Mouse (Mus musculus) gastrocnemius, postnatal 36 days (tissue): ENCODE measurements at regions not wholly inside any gene's neighbourhood (a gene's known extent, or its start where the extent isn't known, plus 50 kb on each side); places are given as distances from the start of the nearest gene placed in this dataset.
A peak's percentile ranks its signal among the peaks of the same experiment; 100 is the strongest.

Source experiments
- DNase-seq, 2 experiments: peaks; one replicate each; pipeline ENCODE4 v3.0.0; 2022
- intact Hi-C: fragments of 180-260 bp; cut with DNase I; formaldehyde crosslinking; loops from one replicate; pipeline ENCODE4 v1.15.1; 2025

DNA sequence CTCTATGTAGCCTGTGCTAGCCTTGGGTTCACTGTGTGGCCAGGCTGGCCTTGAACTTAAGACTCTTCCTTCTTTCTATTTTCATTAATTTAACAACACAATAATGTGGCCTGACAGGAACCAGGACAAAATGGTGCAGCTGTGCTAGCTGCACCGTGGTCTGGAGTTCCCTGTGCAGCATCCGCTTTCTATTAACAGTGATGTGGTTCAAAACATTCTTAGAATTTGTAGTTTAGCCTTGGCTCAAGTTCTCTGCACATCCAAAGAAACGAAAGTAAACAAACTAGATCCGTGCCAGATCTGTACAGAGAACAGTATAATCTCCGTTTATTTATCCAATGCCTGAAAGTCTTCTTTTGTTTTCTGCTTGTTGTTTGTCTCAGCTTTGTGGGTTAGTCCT is 88.5 kb downstream of the Irx1 start:
- no peak for DNase-seq

DNA sequence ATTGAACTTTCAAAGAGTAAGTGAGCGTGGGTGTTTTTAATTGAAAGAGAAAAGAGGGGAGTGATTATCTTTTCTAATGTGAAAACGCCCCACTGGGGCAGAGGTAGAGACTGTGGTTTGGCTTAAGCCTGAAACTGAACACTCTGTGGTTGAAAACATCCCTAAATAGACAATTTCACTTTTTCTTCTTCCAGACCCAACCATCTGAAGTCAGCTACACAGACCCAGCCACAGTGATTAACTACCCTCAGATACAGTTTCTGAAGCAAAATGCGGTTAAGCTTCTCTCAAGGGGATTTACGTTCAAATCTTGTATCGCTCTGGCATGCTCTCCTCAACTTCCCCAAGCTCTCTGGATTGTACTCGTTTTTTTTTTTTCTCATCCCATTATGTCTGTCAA is 94.8 kb downstream of the Irx1 start:
- DNase-seq, result no peak
- intact Hi-C loops, result no loop called here

More for the DNA sequence above, 88.5 kb downstream of the Irx1 start:
- intact Hi-C loops, result no loop called here

DNA sequence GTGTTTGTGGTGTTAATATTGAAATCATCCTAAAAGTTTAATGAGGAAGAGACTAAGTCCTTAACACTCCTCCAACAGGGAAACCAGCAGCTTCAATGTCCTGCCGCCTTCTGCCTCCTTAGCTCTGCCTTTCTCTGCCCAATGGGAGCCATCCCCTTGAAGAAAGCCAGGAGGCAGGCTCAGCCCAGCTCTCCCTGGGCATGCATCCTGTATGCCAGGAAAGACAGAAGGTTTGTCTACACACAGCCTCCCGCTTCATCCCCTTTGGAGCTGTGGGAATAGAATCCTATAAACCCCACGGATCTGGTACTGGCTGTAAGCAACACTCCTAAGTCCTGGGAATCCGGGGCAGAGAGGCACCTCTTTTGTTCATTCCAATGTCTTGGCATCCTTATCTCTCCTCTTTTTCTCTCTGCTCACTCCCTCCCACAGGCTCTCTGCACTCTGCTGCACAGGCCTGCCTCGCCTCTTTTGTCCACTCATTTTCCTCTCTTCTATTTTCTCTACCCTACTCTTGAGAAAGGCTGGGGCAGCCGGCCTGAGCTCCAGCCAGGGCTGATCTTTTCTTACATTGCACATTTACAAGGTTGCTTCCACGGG is 110.0 kb downstream of the Irx1 start:
- intact Hi-C loops, result no loop called here
- no peak for DNase-seq

DNA sequence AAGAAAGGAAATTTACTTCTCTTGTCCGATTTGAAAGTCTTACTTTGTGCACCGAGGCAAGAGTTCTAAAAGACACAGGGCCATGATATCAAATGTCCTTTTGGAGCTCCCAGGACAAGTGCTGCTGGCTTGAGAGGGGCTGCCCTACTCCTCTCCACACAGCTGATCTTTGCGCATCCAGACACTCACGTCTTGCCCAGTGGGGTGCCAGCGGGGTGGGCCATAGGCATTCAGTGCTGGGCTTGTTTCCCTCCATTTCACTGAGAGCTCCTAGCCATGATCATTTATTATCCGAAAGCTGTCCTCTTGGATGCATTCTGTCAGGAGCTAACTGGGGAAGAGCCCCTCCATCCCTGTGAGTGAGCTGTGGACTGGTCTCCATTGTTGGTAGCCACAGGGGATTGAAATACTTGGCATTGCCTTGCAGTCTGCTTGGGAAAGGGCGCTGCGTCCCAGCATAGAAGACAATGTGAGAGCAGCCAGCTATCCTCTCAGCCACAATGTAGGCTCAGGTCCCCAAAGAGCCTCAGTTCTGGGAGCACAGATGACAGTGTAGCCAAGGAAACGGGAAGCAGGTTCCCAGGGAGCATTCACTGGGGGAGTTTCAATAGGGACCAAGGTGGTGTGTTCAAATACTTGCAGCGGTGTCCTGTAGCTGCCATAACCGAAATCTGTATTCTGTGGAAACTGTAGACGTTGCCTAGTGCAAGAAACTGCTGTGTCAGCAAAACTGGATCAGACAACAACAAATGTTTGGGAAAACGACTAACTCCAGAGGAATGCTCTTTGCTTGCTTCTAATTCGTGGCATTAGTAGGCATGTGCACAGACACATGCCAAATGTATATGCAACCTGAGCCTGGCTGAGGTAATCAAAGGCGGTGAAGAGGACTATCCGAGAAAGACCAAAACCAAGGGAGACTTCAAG is 159.2 kb downstream of the Irx1 start:
- DNase-seq, result no peak
- intact Hi-C loops, result no loop called here

DNA sequence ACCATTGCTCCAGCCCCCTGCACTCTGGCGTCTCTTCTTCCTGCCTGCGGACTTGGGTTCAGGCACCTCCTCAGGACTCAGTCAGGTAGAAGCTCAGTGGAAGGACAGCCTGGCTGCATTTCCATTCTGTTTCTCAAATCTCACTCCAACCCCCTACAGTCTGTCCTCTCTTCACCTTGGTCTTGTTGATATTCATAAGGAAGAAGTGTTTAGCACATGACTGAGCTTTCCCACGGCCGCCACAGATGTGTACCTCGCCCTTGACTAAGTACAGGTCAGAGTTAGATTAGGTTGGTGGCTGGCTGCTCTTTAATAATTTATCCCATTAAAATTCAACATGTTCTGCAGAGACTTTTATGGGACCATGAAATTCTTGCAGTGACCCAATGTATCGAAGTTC is 165.2 kb downstream of the Irx1 start:
- intact Hi-C loops, result no loop called here

DNA sequence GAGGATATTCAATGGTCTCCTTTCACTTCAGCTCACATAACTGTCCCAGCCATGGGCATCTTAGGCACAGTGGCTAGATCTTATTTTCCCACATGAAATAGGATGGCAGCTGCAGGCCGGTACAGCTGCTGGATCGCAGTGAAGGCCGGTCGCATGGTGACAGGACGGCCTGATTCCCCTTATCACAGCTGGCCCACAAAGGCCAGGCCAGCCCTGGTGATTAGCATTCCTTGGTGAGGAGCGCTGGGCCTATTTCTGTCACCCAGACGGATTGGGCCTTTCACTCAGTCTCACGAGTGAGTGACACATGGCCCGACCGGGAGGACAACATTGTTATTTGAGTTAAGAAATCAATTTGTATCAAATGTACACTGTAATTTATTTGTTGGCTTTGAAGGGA is 178.8 kb downstream of the Irx1 start:
- intact Hi-C loops, result no loop called here
- no peak for DNase-seq

More for the DNA sequence above, 165.2 kb downstream of the Irx1 start:
- DNase-seq, result no peak

DNA sequence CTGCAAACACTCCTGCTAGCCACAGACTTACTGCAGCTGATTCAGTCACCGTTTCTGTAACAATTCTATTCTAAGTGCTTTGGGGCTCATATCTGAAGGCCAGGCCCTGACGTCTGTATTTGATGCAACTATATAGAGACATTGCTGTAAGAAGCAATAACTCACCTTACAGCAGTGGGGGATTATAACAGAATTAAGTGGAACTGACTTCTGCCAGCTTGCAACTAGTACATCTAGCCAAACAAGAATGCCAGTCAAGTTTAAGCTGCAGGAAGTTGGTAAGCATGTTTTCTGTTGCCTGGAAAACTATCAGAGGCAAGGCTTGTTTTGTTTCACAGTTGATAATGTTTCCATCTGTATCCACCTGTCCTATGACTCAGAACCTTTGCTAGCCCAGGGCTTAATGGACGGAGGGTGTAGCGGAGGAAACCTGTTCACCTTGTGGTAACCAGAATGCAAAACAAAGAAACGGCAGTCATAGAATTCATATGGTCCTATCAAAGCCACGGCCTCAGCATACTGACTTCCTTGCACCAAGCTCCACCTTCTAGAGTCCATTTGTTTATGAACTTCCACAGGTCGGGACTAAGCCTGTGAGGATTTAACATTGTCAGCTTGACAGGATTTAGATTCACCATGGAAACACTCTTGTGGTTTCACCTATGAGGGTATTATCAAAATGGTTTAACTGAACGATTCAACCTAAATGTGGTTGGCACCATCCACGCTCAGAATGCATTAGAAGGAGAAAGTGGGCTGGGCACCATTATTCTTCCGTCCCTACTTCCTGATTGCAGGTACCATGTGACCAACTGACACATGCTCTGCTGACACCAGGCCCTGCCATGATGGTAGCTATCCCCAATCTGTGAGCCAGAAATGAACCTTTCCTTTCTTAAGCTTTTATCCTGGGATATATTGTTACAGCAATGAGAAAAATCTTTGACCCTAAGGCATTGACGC is 216.2 kb downstream of the Irx1 start:
- DNase-seq, result no peak
- intact Hi-C loops, result no loop called here

DNA sequence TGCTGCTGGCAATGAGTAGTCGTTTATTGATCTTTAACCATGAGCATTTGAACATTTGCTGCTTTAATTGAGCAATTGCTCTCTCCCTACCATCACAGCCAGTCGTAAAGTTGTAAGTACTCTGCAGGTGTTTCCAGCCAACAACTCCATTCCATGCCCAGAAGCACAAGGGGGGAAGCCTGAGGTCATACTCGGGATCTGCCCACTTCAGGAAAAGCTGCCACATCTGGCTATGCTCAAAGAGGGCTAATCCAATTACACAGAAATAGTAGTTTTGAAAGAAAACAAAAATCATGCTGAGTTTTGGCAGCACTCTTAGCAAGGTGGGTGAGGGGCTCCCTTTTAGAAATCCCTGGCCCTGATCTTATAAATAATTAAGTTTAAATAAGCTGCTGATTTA is 217.0 kb downstream of the Irx1 start:
- DNase-seq, result no peak
- intact Hi-C loops, result no loop called here

DNA sequence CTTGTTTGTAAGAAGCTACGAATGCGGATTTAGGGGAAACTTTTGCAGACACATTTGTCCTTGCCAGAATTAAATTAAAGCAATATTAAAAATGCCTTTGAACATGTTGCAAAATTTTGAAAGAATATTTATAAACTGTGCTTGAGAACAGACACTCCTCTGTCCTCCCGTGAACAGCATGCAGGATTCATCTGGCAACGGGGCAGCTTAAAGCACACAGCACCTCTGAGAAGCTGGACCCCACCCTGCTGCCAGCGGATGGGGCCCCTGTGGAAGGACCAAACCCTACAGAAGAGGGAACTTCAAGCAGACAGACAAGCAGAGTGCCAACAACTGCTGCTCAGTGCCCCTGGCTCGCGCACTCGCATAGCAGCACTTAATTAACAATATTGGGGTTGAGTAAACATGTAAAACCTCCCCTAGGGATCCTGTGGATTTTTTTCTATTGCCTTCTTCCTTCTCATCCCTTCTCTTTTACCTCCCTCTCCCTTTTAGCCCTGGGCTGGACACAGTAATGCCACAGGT is 226.6 kb downstream of the Irx1 start:
- DNase-seq, result no peak
- intact Hi-C loops, result no loop called here

DNA sequence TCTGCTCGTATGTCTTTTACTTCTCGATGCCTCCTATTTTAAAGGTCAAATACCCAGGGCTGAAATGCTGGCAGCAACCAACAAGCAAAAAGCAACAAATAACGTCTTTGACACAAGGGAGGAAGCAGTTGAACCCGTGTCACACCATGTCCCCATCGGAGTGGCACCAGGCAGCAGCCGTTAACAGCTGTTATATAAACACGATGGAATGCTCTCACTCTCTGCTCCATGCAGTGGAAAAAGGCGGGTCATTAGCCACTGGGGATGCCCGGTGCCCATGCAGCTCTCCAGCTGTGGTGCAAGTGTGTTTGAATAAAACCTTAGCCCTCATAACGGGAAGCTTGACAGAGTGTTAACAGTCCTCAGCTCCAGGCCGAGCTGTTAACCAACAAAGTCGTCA is 229.3 kb downstream of the Irx1 start:
- intact Hi-C loops, result no loop called here
- no peak for DNase-seq

DNA sequence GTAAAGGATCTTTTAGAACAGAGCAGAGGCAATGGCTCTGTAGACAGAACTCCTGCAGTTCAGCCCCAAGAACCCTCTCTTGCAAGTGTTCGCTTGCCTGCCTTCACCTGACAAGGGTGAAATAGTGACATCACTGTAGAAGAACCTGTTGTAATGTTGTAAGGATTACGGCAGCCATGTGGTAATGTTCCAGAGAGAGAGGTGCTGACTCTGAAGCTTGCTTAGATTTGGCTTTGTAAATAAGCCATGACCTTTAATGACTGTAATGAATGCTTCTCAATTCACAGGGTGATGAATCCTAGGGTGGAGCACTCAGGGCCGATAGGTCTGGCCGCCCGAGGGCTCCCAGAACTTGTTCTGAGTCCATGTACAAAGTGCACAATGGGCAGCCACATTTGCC is 230.2 kb downstream of the Irx1 start:
- no peak for DNase-seq
- intact Hi-C loops, result no loop called here

DNA sequence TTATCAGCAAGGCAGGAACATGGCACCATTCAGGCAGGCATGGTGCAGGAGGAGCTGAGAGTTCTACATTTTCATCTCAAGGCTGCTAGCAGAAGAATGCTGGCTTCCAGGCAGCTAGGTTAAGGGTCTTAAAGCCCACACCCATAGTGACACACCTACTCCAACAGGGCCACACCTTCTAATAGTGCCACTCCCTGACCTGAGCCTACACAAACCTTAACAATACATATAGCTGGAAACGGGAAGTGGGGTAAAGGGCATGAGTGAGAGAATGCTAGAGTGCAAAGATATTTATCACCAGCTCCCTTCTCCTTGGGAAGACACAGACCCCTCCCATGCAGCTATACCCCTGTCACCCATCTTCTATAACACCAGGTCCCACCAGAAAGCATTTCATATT is 230.6 kb downstream of the Irx1 start:
- DNase-seq, result no peak
- intact Hi-C loops, result no loop called here

DNA sequence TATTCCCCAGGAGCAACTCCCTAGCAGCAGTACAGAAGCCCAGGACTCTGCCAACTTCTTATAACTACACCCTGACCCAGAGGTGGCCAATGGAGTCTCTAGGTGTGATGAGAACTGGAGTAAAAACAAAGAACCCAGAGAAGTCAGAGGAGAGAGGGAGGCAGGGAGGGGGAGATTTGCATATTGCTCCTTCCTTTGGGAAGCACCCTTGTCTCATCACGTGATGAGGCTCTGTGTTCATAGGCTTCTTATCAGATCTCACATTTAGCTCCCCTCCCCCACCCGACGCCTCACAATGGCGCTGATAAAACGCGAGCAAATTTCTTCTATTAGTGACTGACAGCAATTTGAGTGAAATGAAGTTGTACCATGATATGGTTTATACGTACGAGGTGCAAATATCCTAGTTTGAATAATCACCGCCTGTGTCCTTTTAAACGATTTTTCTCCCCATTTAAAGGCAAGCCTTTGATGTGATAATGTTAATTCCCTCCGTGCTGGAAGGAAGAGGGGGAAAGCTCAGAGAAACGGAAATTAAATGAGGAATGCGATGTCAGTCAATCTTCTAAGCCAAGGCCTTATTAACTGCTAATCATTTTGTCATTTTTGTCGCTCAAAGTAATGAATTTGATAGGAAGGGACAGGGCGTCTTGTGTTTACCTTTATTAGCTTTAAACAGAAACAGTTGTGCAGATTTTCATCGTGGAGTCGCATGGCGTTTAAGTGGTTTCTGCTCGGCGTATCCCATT is 273.3 kb downstream of the Irx1 start:
- no peak for DNase-seq
- intact Hi-C loops, result no loop called here

DNA sequence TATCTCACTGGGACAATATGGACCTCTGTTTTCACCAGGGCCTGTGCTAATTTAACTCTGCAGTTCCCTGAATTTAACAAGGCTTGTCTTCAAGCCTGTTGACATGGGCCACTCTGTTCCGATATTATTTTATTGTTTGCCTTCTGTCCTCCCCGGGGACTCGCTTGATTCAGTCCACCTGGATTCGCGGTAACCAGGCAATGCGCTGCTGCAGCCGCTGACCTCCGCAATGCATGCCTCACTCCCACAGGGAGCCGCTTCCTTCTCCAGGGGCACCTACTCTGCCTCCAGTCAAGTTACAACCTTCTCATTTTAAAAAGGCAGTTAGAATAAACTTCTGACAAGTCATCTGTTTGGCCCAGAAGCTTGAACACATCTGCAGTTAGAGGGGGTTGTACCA is 274.3 kb downstream of the Irx1 start:
- no peak for DNase-seq
- intact Hi-C loops, result no loop called here

DNA sequence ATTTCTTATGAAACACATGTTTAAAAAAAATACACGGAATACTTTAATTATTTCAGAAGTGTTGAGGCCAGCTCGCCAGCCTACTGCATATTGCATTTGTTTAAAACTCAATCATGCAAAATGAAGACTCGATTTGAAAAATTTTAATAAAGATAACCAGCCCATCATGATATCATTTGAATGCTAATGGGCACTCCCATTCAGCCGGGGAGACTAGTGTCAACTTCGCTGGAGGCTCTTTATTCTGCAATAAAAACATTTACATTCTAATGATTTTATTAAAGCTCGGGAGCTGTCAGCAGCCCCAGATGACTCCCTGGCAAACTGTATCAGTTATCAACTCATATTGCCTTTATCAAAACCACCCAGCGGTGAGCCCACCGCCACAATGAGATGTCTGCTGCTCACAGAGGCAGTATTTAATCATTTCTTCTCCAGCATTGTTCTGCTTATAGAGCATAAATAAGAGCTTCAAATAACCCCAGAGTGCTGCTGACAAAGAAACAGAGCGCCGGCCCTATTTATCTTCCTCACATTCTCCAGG is 287.4 kb downstream of the Irx1 start:
- intact Hi-C loops, result no loop called here
- DNase-seq, result no peak

DNA sequence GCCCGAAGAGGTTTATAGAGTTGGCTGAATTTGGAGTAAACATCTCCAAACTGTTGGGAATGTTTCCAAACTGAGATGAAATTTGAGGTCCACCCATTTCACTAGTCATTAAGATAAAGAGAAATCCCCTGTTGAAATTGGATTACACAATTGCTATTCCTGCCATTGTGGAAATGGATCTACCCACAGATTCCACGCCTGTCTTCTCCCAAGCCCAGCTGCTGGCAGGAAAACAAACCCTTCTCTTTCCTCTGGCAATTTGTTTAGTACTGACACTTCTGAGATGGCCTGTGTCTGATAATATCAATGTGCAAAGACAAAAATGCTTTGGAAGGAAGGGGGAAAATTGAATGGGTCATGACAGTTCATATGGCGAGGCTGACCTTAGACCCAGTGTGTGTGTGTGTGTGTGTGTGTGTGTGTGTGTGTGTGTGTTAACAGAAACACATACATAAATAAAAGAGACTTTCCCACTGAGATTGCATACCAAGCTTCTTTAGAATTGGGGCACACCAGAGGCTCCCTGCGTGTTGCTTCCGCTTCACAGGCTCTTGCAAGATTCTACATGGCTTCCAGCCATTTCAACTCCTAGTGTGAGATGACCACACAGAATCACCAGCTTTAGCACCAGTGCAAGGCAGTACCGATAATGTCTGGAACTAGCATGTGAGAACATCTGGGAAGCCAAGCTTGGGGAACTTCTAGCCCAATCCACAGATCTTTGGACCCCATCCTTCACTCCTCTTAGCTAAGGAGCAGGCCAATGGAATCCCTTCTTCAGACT is 293.4 kb downstream of the Irx1 start:
- intact Hi-C loops, result no loop called here

DNA sequence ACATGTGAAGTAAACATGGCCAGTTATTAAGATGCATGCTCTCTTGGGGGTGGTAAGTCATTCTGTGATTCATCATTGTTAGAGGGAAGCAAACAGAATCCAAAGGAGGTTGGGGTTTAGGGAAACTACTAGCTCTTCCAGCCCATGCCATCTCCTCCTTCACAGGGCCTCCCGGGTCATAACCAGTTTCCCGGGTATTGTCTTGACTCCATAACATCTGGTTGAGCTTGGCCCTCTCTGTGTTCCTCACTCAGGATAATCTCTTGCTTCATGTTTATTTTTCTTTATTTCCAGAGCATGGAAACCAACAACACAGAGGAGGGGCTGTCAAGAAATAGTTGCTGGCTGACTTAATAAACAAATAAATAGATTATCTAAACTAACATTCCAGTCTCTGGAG is 295.3 kb downstream of the Irx1 start:
- no peak for DNase-seq
- intact Hi-C loops, result no loop called here

More for the DNA sequence above, 293.4 kb downstream of the Irx1 start:
- peak in 1 of 2 experiments; percentile 13 for DNase-seq

DNA sequence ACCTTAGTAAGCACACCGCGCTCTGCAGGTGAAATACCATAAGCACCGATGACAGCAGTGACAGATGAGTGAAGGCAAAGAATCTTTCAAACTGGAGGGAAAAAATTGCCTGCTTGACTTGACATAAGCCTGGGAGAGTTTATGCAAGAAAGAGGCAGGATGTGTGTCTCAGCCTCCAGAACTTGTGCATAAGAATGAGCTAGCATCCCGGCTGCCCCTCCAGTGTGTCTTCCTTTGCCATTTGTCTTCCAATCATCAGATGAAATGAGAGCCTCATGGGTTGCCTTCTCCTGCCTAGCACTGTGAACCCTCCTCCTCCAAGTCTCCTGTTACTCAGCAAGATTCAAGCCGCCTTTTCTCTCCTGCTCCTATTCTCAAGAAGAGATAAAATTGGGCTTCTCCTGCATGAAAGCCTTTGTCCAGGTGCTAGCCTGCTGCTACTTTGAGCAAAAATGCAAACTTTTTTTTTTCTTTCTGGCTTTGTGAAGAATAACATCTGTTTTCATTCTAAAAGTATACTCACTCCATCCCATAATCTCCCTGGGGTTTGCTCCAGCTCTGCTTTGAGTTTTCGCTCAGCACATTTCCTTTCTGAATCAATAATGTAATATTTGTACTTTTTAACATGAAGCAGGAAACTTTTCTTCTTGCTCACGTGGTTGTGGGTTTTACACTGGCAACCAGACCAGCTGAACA is 298.2 kb downstream of the Irx1 start:
- no peak for DNase-seq
- intact Hi-C loops, result no loop called here
